Mouse (Mus musculus) cortical plate, adult 2 months (tissue): ENCODE measurements around the gene Ltbp2.

Experiments used
- CTCF ChIP-seq: fragments of 200-500 bp; IDR thresholded peaks from 2 replicates; pipeline ENCODE4 v1.5.1; 2011; ENCODE audit warnings: mild to moderate bottlenecking, control low read depth, low read length; ENCODE audit not compliant: insufficient read depth; ENCODE audit errors: extremely low read depth
- POLR2A ChIP-seq: fragments of 200-500 bp; IDR thresholded peaks from 2 replicates; pipeline ENCODE4 v1.6.1; 2011; ENCODE audit warnings: mild to moderate bottlenecking, low read length, control low read depth; ENCODE audit not compliant: insufficient read depth; ENCODE audit errors: extremely low read depth

GRCm38 (mm10) chr12:84800419-84800818 is 75.9 kb downstream of the Ltbp2 start:
- no peak for TF ChIP-seq CTCF
- no peak for TF ChIP-seq POLR2A
